Mouse (Mus musculus): ENCODE data around the gene Olfml2a.

GRCm38 (mm10) chr2:38944460-38945161, 12.8 kb downstream of the Olfml2a start:
- TF ChIP-seq CTCF (IDR thresholded peaks at IDR 0.05; ENCODE audit: borderline replicate concordance, extremely low read depth, insufficient read depth, insufficient read length): peak; percentile 5; the same call in 1 of the 2 replicates
- TF ChIP-seq POLR2A (IDR thresholded peaks at IDR 0.05; ENCODE audit: borderline replicate concordance, extremely low read depth, insufficient read depth, insufficient read length, poor library complexity, severe bottlenecking): no peak

Measured in brain, embryonic 14.5 days (tissue).